Mouse (Mus musculus) natural killer cell, adult 2 months (primary cell): ENCODE measurements around the gene Rb1.

Experiments used
- DNase-seq, 2 experiments: peaks; one replicate each; pipeline ENCODE4 v3.0.0; 2022; ENCODE audit warnings: low spot score in 2 of 2

Gene Rb1

GRCm38 (mm10) chr14:73325456-73326381 is at the start of gene Rb1:
Gene Rb1, minus strand, starts transcription at chr14:73325822.
- peak; percentile 53 to 67 for DNase-seq

GRCm38 (mm10) chr14:73374315-73374890 is 48.8 kb upstream of the Rb1 start:
- no peak for DNase-seq

GRCm38 (mm10) chr14:73373606-73374005 is 48.0 kb upstream of the Rb1 start:
- DNase-seq = no peak

- no peak for DNase-seq
Measured at GRCm38 (mm10) chr14:73372990-73373389, 47.4 kb upstream of the Rb1 start.

GRCm38 (mm10) chr14:73371577-73371976 is 46.0 kb upstream of the Rb1 start:
- DNase-seq = no peak

GRCm38 (mm10) chr14:73370695-73371372 is 45.2 kb upstream of the Rb1 start:
- DNase-seq = no peak

- DNase-seq = no peak
Measured at GRCm38 (mm10) chr14:73370078-73370670, 44.6 kb upstream of the Rb1 start.

GRCm38 (mm10) chr14:73369634-73370033 is 44.0 kb upstream of the Rb1 start:
- DNase-seq = no peak

- no peak for DNase-seq
Measured at GRCm38 (mm10) chr14:73368966-73369365, 43.3 kb upstream of the Rb1 start.

- DNase-seq = peak; percentile 52 to 68
Measured at GRCm38 (mm10) chr14:73368221-73368620, 42.6 kb upstream of the Rb1 start.

- no peak for DNase-seq
Measured at GRCm38 (mm10) chr14:73366278-73366677, 40.7 kb upstream of the Rb1 start.

GRCm38 (mm10) chr14:73363782-73364181 is 38.2 kb upstream of the Rb1 start:
- no peak for DNase-seq

- DNase-seq = no peak
Measured at GRCm38 (mm10) chr14:73354700-73355099, 29.1 kb upstream of the Rb1 start.

- no peak for DNase-seq
Measured at GRCm38 (mm10) chr14:73351118-73351517, 25.5 kb upstream of the Rb1 start.

- DNase-seq = no peak
Measured at GRCm38 (mm10) chr14:73350029-73350428, 24.4 kb upstream of the Rb1 start.

- DNase-seq = no peak
Measured at GRCm38 (mm10) chr14:73349061-73349670, 23.5 kb upstream of the Rb1 start.

- no peak for DNase-seq
Measured at GRCm38 (mm10) chr14:73347302-73347701, 21.7 kb upstream of the Rb1 start.

GRCm38 (mm10) chr14:73345614-73346013 is 20.0 kb upstream of the Rb1 start:
- peak in 1 of 2 experiments; percentile 12 for DNase-seq

- no peak for DNase-seq
Measured at GRCm38 (mm10) chr14:73340051-73340755, 14.6 kb upstream of the Rb1 start.

GRCm38 (mm10) chr14:73339615-73340014 is 14.0 kb upstream of the Rb1 start:
- DNase-seq = peak; percentile 15 to 36
